Mouse (Mus musculus) intestine, postnatal 0 days (tissue): ENCODE measurements around the gene Pcsk6. TPM values are rescaled to one million over a fixed set of nuclear protein-coding genes. Genes with fewer than 3 reads are reported as not detected.

ENCODE experiments used
- ATAC-seq: fragments of 200-750 bp; cut with Nextera tagmentation; 2 replicates; pipeline ENCODE4 v1.8.0; 2017; ENCODE audit warnings: mild to moderate bottlenecking, moderate TSS enrichment, moderate library complexity
- H3K27ac ChIP-seq: fragments of 300-500 bp; sonication (generic); 2 replicates; pipeline ENCODE4 v1.5.1; 2014; ENCODE audit warnings: mild to moderate bottlenecking, low read depth, low read length, moderate library complexity
- H3K27me3 ChIP-seq: fragments of 300-500 bp; sonication (generic); replicated peaks from 2 replicates; pipeline ENCODE4 v1.6.1; 2014; ENCODE audit warnings: low read length, mixed read lengths; ENCODE audit not compliant: control insufficient read depth, insufficient read depth
- H3K36me3 ChIP-seq: fragments of 300-500 bp; sonication (generic); 2 replicates; pipeline ENCODE4 v1.6.1; 2014; ENCODE audit warnings: mild to moderate bottlenecking, moderate library complexity; ENCODE audit not compliant: control insufficient read depth, insufficient read depth
- H3K4me1 ChIP-seq: fragments of 300-500 bp; sonication (generic); replicated peaks from 2 replicates; pipeline ENCODE4 v1.6.1; 2014; ENCODE audit warnings: antibody characterized with exemption, low read length, mixed read lengths; ENCODE audit not compliant: control insufficient read depth, insufficient read depth
- H3K4me2 ChIP-seq: fragments of 300-500 bp; sonication (generic); replicated peaks from 2 replicates; pipeline ENCODE4 v1.6.1; 2014; ENCODE audit warnings: low read depth, mild to moderate bottlenecking, moderate library complexity
- H3K4me3 ChIP-seq: fragments of 300-500 bp; sonication (generic); 2 replicates; pipeline ENCODE4 v1.5.1; 2014; ENCODE audit warnings: low read depth, low read length
- H3K9ac ChIP-seq: fragments of 300-500 bp; sonication (generic); 2 replicates; pipeline ENCODE4 v1.6.1; 2014; ENCODE audit warnings: mild to moderate bottlenecking, low read depth, low read length
- H3K9me3 ChIP-seq: fragments of 300-500 bp; sonication (generic); 2 replicates; pipeline ENCODE4 v1.6.1; 2016; ENCODE audit warnings: mixed run types; ENCODE audit not compliant: control insufficient read depth
- CTCF ChIP-seq: sonication (generic); IDR thresholded peaks from 2 replicates; pipeline ENCODE4 v1.5.1; 2016; ENCODE audit warnings: low read depth, mild to moderate bottlenecking, control low read depth, antibody characterized with exemption, moderate library complexity
- WGBS: fragments of 180-500 bp; shearing (Covaris S2); extraction: QIAGEN DNeasy Blood & Tissue Kit; methylation state at CpG from one replicate; pipeline ENCODE4 v1.1.7; 2014; 5-methylcytosine and 5-hydroxymethylcytosine counted together
- polyA plus RNA-seq: library from polyadenylated mRNA; unstranded; fragments of >200 nt; fragmentation: Nextera tagmentation; extraction: Ambion mirVana; gene quantifications from 2 replicates; pipeline ENCODE4 v1.2.1, GENCODE M21; 2015

Pcsk6 gene
- polyA plus RNA-seq, 1 experiment from 2014 or later, result 4.7 TPM

DNA sequence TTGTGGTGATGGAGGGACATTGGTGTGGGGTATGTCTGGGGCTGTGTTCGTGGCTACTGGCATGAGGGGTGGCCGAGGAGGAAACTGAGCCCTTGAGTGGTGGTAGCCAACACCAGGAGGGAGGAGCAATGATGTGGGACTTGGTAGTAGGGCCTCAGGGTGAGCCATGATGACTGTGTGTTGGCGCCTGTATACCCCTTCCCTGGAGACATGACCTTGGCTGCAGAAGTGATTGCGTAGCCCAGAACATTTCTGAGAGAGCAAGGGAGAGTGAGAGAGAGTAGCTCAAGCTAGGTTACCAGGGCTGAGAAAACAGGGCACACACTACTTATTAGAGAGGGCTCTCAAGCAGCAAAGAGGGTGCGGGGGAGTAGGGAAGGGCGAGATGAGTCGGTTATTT is 30.3 kb downstream of the Pcsk6 start:
- H3K27me3 ChIP-seq, result no peaks in the 10 kb centered on the region
- no peaks in the 10 kb centered on the region for H3K36me3 ChIP-seq
- no peaks in the 10 kb centered on the region for H3K4me1 ChIP-seq
- no peak for TF ChIP-seq CTCF
- no peak overlapping the region for H3K9ac ChIP-seq
- no peak for ATAC-seq
- no peaks in the 10 kb centered on the region for H3K9me3 ChIP-seq
- H3K27ac ChIP-seq, result no peak overlapping the region
- H3K4me2 ChIP-seq, result no peak overlapping the region
- no peak overlapping the region for H3K4me3 ChIP-seq
- WGBS, result 88% methylated on average over 7 of the region's 7 CpGs

DNA sequence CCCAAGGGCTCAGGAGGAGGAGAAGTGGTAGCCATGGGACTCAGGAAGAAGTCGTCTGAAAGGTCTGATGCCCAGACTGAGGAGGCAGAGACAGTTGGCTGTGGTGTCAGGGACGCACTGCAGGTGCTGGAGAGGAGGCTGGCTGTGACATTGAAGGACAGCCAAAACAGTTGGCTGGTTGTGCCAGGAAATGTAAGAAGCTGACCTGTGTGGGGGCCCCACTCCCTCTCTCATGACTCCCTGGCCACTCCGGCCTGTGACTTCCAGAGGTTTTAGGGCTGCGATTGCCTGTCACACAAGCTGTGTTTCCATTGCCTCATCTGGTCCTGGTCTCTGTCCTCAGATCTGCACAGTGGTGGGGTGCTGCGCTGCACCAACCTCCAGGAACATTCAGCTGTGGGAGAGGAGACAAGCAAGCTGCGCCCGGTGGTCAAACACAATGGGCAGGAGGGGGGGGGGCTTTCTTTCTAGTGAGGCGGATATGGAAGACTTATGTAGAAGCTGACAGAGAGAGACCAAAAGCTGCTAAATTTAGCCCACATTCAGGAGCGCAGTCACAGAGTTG is 30.8 kb downstream of the Pcsk6 start:
- no peak overlapping the region for H3K9ac ChIP-seq
- no peak overlapping the region for H3K4me3 ChIP-seq
- no peaks in the 10 kb centered on the region for H3K36me3 ChIP-seq
- no peak overlapping the region for H3K4me2 ChIP-seq
- no peak for ATAC-seq
- H3K4me1 ChIP-seq, result no peaks in the 10 kb centered on the region
- 79% methylated on average over 9 of the region's 9 CpGs for WGBS
- no peak overlapping the region for H3K27ac ChIP-seq
- H3K9me3 ChIP-seq, result no peaks in the 10 kb centered on the region
- H3K27me3 ChIP-seq, result no peaks in the 10 kb centered on the region
- TF ChIP-seq CTCF, result no peak

DNA sequence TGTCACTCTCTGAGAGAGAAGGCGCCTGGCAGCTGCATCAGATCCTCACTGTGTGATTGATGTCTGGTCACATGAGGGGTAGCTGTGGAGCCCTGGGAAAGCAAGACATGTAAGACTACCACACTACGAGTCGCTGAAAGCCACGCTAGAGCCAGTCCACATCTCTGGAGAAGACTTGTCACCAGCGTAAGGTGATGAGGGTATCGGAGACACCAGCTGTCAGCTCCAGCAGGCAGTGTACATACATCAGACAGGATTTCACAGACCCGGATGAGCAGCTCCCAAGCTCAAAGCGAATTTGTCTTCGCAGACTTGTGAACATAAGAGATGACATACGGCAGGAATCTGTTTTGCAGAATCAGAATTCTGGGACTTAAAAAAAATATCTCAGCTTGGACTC is 32.0 kb downstream of the Pcsk6 start:
- H3K27me3 ChIP-seq, result no peaks in the 10 kb centered on the region
- no peaks in the 10 kb centered on the region for H3K4me1 ChIP-seq
- no peaks in the 10 kb centered on the region for H3K36me3 ChIP-seq
- TF ChIP-seq CTCF, result no peak
- H3K4me3 ChIP-seq, result no peak overlapping the region
- H3K27ac ChIP-seq, result no peak overlapping the region
- no peaks in the 10 kb centered on the region for H3K9me3 ChIP-seq
- no peak overlapping the region for H3K9ac ChIP-seq
- no peak overlapping the region for H3K4me2 ChIP-seq
- no peak for ATAC-seq
- WGBS, result 91% methylated on average over 10 of the region's 10 CpGs

DNA sequence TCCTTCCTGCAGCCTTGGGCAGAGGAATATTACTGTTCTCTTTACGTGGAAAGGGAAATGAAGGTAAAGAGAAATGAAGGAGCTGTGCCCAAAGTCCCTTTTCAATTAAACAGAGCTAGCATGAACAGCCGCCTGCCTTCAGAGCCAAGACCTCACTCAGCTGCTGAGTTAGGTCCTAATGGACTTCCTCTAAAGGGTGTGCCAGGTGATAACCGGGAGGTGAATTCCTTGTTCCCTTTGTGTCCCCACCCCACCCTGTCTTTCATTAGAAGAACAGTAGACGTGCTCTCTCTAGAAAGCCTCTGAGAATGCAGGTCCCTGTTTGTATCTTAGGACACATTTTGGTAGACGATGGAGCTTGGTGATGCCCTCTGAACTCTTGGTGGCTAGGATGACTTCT is 33.7 kb downstream of the Pcsk6 start:
- no peak for ATAC-seq
- no peak for TF ChIP-seq CTCF
- WGBS, result 45% methylated on average over 5 of the region's 5 CpGs
- Histone ChIP-seq H3K27me3 (no peaks in the 10 kb centered on the region), H3K4me3 (no peak overlapping the region), H3K4me2 (no peak overlapping the region), H3K9me3 (no peaks in the 10 kb centered on the region), H3K4me1 (no peaks in the 10 kb centered on the region), H3K9ac (no peak overlapping the region), H3K27ac (no peak overlapping the region), H3K36me3 (no peaks in the 10 kb centered on the region)

DNA sequence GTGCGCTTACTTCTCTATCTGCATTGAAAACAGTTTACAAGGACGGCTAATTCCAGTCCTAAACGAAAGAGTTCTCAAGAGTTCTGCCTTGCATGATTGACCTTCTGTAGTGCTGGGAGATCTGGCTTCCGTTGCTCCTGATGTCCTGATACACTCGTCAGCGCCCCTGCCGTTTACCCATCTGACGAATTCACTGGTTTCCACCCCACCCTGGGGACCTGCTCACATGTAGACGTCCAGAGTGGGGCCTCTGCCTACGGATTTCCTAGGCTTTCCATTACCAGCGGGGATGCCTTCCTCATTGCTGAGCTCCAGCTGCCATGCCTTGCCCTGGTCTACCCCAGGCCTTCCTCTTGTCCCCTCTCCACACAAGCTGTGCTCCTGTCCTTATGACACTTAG is 39.7 kb downstream of the Pcsk6 start:
- Histone ChIP-seq H3K9me3 (no peaks in the 10 kb centered on the region), H3K4me3 (no peak overlapping the region), H3K9ac (no peak overlapping the region), H3K27ac (no peak overlapping the region), H3K36me3 (no peaks in the 10 kb centered on the region), H3K27me3 (no peaks in the 10 kb centered on the region), H3K4me1 (no peaks in the 10 kb centered on the region), H3K4me2 (no peak overlapping the region)
- ATAC-seq, result no peak
- WGBS, result 81% methylated on average over 11 of the region's 11 CpGs
- TF ChIP-seq CTCF, result no peak

DNA sequence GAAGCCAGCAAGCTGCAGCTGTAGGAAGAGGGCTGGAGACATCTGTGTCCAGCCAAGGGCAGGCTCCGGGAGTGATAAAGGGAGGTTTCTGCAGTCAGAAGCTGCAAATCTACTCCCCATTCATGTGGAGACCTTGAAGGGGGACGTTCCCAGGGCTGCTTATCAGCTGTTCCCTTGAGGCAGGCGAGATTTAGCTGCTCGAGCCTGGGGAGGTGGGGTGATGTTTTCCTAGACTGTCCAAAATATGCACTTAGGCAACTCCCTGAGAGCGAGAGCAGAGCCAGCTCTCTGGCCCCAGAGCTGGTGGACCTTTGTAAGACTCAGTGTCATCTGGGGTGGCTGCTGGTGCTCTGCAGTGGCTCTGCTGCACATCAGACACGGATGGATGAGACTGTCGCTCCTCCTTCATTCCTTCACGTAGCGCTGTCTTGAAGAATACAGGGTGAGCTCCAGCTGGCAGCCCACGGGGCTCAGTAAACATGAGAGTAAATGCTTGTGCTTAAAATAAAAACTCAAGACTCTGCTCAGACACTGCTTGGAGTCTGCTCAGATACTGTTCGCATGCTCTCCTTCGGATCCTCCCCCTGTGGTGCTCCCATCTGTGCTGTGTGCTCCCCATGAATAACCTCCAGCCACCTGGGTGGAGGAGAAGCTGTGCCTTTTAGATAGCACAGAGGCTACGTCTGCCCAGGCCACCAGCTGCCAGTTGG is 41.1 kb downstream of the Pcsk6 start:
- H3K4me2 ChIP-seq, result peak overlapping the region; percentile 1
- TF ChIP-seq CTCF, result no peak
- WGBS, result 29% methylated on average over 13 of the region's 13 CpGs
- H3K36me3 ChIP-seq, result no peaks in the 10 kb centered on the region
- H3K9me3 ChIP-seq, result no peaks in the 10 kb centered on the region
- no peak overlapping the region for H3K4me3 ChIP-seq
- H3K9ac ChIP-seq, result no peak overlapping the region
- H3K27ac ChIP-seq, result no peak overlapping the region; the same call in 1 of the 2 replicates
- H3K4me1 ChIP-seq, result no peaks in the 10 kb centered on the region
- peak; percentile 16; the same call in 1 of the 2 replicates for ATAC-seq
- H3K27me3 ChIP-seq, result no peaks in the 10 kb centered on the region

DNA sequence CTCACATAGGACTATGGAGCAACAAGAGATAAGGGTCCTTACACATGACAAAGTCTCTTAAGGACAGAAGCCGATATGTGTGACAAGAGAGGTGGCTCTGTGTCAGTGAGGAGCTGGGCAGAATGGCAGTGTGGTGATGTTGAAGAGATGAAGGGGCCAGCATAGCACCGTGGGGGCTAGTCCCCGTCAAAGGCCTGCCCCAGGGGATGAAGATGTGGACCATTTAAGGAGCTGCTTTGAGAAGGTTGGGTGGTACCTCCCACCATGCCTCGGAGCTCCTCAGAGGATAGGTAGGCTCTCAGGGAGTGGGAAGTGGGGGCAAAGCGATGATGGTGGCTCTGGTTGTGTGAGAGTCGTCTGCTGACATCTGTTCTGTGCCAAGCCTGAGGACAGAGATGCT is 41.9 kb downstream of the Pcsk6 start:
- no peak overlapping the region for H3K9ac ChIP-seq
- H3K4me3 ChIP-seq, result no peak overlapping the region
- WGBS, result 78% methylated on average over 6 of the region's 6 CpGs
- no peak overlapping the region for H3K4me2 ChIP-seq
- no peak for TF ChIP-seq CTCF
- H3K36me3 ChIP-seq, result no peaks in the 10 kb centered on the region
- ATAC-seq, result no peak
- H3K9me3 ChIP-seq, result no peaks in the 10 kb centered on the region
- H3K4me1 ChIP-seq, result no peaks in the 10 kb centered on the region
- no peaks in the 10 kb centered on the region for H3K27me3 ChIP-seq
- no peak overlapping the region for H3K27ac ChIP-seq
